Mouse (Mus musculus): ENCODE measurements around the gene Tmem63b. TPM values are rescaled to one million over a fixed set of nuclear protein-coding genes. Genes with fewer than 3 reads are reported as not detected.

Gene Tmem63b
- total RNA-seq (2023; ENCODE audit: inconsistent age): 25.9 to 36.5 TPM (median 29.4 TPM) in 4 replicates

GRCm38 (mm10) chr17:45686716-45687115 is at the start of gene Tmem63b:
Gene Tmem63b (minus strand): TSS chr17:45686905.

GRCm38 (mm10) chr17:45733735-45734301 is 47.1 kb upstream of the Tmem63b start, which contains the start of gene 1600014C23Rik:
Gene 1600014C23Rik (minus strand): TSS chr17:45733844.

DNA sequence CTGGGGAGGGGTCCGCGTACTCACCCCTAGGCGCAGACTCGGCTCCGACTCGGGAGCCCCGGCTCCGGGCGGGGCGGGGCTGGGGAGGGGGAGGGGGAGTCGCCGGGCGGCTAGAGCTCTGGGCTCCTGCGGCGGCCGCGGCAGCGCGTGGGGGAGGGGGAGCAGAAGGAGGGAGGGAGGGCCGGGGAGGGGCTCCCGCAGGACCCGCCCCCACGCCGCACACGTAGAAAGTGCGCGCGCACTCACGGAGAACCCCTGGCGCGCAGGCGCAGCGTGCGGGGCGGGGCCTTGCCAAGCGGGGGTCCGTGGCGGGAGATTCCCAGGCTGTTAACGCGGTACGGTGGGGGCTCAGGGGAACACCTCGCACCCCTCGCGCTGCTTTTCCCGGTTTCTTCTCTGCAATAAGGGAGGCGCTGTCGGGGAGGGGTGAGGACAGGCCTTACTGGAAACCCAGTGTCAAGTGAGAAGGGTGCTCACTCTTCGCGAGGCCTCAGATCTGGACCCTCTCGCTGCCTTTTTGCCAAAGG is 549 bp downstream of the Tmem63b start, which contains the start of gene Mrpl14:
Gene Mrpl14, plus strand, starts transcription at position 230 of the 527 bp plus-strand sequence.

GRCm38 (mm10) chr17:45659225-45659624 is 27.5 kb downstream of the Tmem63b start, which contains the start of gene Capn11:
Gene Capn11 (minus strand): TSS chr17:45659325.

Other genes starting within 250 kb of the Tmem63b start
- not detected in 4 replicates for gene Spats1, start 211.5 kb downstream of the Tmem63b start, total RNA-seq (2023; ENCODE audit: inconsistent age)
- gene Aars2, start 180.1 kb downstream of the Tmem63b start, total RNA-seq (2023; ENCODE audit: inconsistent age): 13.8 to 18.5 TPM (median 17.9 TPM) in 4 replicates
- not detected in 4 replicates for gene Tcte1, start 163.5 kb downstream of the Tmem63b start, total RNA-seq (2023; ENCODE audit: inconsistent age)
- gene Tmem151b, start 137.2 kb downstream of the Tmem63b start, total RNA-seq (2023; ENCODE audit: inconsistent age): 0.16 to 0.80 TPM (median 0.47 TPM) in 4 replicates
- gene Nfkbie, start 131.2 kb downstream of the Tmem63b start, total RNA-seq (2023; ENCODE audit: inconsistent age): 151 to 160 TPM (median 154 TPM) in 4 replicates
- 50.3 to 70.4 TPM (median 57.4 TPM) in 4 replicates for gene Slc35b2, start 123.0 kb downstream of the Tmem63b start, total RNA-seq (2023; ENCODE audit: inconsistent age)
- gene Hsp90ab1, start 113.6 kb downstream of the Tmem63b start, total RNA-seq (2023; ENCODE audit: inconsistent age): 1,056 to 1,151 TPM (median 1,099 TPM) in 4 replicates
- gene Slc29a1, start 87.3 kb downstream of the Tmem63b start, total RNA-seq (2023; ENCODE audit: inconsistent age): 22.9 to 26.3 TPM (median 25.1 TPM) in 4 replicates
- not detected in 4 replicates for gene Mymx, start 84.8 kb downstream of the Tmem63b start, total RNA-seq (2023; ENCODE audit: inconsistent age)
- gene Capn11, start 27.6 kb downstream of the Tmem63b start, total RNA-seq (2023; ENCODE audit: inconsistent age): 1.5 to 3.8 TPM (median 2.1 TPM) in 4 replicates
- gene Mrpl14, start 583 bp downstream of the Tmem63b start, total RNA-seq (2023; ENCODE audit: inconsistent age): 26.2 to 32.3 TPM (median 28.8 TPM) in 4 replicates
- not detected in 4 replicates for gene 1600014C23Rik, start 46.9 kb upstream of the Tmem63b start, total RNA-seq (2023; ENCODE audit: inconsistent age)

Measured in B cell, adult (primary cell).